Mouse (Mus musculus) left cerebral cortex, postnatal 4 days (tissue): ENCODE measurements at regions not wholly inside any gene's neighbourhood (a gene's known extent, or its start where the extent isn't known, plus 50 kb on each side); places are given as distances from the start of the nearest gene placed in this dataset.
"Not testable (repeated sequence)": the region's sequence is repeated elsewhere in the genome, so short reads cannot be mapped to it uniquely, and the experiment has no call there.

ENCODE experiments used
- DNase-seq: peaks from one replicate; pipeline ENCODE4 v3.0.0-alpha.2; 2022
- intact Hi-C: fragments of 180-260 bp; cut with DNase I; formaldehyde crosslinking; loops from one replicate; pipeline ENCODE4 v1.15.1; 2025

- DNase-seq, result no peak
- intact Hi-C loops, result no loop called here
Observed at GRCm38 (mm10) chr2:84042793-84043192, 52.4 kb downstream of the Gm13691 start.

GRCm38 (mm10) chr2:84048398-84049140 lies 58.2 kb downstream of the Gm13691 start:
- intact Hi-C loops, result no loop called here
- no peak for DNase-seq

DNA sequence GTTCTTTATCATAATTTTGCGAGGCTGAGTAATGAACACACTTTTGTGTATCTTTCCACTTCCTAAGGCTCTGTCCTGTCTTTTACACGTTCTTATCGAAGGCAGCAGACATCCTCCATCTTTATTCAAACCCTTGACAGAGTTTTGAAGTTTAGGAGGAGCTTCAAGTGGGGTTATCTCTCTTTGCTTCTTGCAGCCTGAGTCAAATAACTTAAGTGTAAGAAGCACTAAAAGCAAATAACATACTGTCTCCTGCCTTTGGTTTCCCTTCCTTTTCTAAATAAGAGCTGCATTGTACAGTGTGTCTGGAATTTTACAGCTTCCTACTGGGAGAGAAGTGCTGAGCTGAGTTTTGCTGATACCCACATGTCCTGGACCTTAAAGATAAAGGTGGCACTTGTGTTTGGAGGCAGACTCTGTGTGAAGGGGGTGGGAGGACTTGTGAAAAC lies 61.6 kb downstream of the Gm13691 start:
- intact Hi-C loops, result no loop called here
- DNase-seq, result no peak

GRCm38 (mm10) chr2:84059246-84059645 lies 68.9 kb downstream of the Gm13691 start:
- no peak for DNase-seq
- intact Hi-C loops, result no loop called here

DNA sequence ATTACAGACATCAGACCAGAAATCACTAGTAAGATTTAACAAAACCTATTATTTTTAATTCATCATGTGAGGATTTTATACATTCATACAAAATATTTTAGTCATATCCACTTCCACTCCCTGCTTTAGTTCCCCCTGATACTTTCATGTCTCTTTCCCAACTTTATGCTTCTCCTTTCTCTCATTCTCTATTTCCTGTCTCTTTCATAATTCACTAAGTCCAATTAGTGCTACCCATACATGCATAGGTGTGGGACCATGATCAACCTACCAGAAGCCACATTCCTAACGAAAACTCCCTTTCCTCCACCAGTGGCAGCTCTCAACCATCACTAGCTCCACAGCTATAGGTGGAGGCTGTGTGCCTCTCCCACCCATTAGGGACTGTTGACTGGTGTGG lies 70.9 kb downstream of the Gm13691 start:
- DNase-seq, result no peak
- intact Hi-C loops, result no loop called here

DNA sequence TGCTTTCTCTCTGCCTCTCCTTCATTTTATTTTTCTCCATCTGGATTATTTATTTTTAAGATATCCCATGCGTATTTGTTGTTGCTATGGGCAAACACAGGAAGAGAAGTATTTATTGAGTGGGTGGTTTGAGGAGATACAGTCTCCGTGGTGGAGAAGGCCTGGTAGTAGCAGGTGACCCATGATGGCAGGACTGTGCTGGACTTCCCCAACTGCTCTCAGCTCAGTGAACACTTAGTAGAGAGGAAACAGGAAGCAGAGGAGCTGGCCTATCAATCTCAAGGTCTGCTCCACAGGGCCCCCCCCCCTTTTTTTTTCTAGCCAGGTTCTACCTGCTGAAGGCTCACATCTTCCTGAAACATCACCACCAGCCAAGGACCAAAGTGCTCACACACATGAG lies 74.0 kb downstream of the Gm13691 start:
- intact Hi-C loops, result no loop called here
- no peak for DNase-seq

GRCm38 (mm10) chr2:84065061-84065460 lies 74.7 kb downstream of the Gm13691 start:
- intact Hi-C loops, result loop anchor here (5.0 kb wide), 1 partner anchor 362 kb away; the partner anchor contains the start of gene Calcrl
- no peak for DNase-seq

- DNase-seq, result no peak
- intact Hi-C loops, result loop anchor here (5.0 kb wide), 1 partner anchor 362 kb away; the partner anchor contains the start of gene Calcrl
Observed at GRCm38 (mm10) chr2:84065749-84066148, 75.4 kb downstream of the Gm13691 start.

DNA sequence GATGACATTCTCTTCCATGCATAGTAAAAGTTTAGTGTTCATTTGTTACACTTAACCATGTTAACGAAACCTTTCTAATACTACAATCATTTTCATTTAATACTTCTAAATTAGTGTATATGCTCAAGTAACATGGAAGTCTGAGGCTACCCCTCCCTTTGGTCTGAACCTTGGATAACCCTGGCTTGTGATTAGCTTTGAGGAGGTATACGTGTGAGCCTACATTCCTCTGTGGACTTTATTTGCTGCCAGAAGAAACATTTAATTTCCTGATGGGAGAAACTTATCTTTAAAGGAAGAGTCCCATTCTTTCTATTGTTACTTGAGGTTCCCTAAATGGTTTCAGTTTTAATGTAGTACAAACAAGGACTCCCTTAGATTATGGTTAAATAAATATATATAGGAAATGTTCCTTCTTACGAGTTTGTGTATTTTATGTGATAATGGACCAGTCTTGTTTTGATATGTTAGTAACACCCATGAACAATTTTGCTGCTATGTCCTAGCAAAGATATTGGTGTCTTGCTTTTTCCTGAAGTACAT lies 75.9 kb downstream of the Gm13691 start:
- intact Hi-C loops, result loop anchor here (5.0 kb wide), 1 partner anchor 361 kb away; the partner anchor contains the start of gene Calcrl
- no peak for DNase-seq

DNA sequence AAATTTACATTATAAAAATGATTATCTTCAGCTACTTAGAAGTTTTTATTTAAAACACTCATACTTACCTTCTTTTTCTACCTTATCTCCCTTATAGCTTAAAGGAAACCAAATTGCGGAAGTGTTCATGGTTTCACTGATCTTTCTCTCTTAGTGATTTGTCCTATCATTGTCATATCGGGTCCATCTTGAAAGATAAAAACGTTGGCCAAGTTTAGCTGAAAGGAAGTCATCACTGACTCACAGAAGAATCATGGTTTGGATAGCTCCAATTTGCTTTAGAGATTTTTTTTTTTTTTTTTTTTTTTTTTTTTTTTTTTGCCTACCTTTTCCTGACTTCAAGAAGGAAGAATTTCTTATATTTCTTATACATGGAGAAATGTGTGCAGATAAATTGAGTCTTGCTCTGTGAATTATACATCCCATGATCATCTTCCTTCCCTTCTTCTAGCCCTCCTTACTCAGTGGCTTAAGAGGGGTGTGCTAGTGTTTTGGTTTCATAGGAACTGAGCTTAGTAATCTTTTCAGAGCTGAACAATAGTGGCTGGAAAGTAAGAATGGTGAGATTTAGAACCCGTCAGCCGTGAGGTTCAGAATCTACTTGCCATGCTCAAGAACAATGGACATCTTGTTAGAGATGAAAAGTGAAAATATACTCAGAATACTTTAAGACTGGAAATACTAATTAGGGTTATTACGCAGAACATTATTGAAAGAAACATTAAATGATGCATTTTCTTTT lies 76.6 kb downstream of the Gm13691 start:
- no peak for DNase-seq
- intact Hi-C loops, result loop anchor here (5.0 kb wide), 1 partner anchor 360 kb away; the partner anchor contains the start of gene Calcrl

DNA sequence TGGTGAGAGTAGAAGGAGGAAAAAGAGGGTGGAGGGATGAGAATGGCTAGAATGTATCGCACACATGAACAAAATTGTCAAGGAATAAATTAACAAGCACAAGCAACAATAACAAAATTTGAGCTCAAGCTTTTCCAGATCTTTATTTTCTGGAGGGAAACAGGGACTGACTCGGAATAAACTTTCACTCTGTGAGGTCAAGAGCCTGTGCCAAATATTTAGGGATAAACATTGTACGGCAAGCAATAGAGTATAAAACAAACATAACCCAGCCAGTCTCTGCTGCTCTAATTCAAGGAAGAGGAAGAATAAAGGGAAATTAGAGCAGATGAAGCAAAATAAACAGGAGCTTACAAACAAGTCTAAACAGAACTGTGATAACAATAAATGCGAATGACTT lies 78.3 kb downstream of the Gm13691 start:
- intact Hi-C loops, result loop anchor here (5.0 kb wide), 1 partner anchor 359 kb away; the partner anchor contains the start of gene Calcrl
- no peak for DNase-seq

GRCm38 (mm10) chr2:84069411-84069810 lies 79.1 kb downstream of the Gm13691 start:
- DNase-seq, result not testable (repeated sequence)
- intact Hi-C loops, result loop anchor here (5.0 kb wide), 1 partner anchor 358 kb away; the partner anchor contains the start of gene Calcrl

DNA sequence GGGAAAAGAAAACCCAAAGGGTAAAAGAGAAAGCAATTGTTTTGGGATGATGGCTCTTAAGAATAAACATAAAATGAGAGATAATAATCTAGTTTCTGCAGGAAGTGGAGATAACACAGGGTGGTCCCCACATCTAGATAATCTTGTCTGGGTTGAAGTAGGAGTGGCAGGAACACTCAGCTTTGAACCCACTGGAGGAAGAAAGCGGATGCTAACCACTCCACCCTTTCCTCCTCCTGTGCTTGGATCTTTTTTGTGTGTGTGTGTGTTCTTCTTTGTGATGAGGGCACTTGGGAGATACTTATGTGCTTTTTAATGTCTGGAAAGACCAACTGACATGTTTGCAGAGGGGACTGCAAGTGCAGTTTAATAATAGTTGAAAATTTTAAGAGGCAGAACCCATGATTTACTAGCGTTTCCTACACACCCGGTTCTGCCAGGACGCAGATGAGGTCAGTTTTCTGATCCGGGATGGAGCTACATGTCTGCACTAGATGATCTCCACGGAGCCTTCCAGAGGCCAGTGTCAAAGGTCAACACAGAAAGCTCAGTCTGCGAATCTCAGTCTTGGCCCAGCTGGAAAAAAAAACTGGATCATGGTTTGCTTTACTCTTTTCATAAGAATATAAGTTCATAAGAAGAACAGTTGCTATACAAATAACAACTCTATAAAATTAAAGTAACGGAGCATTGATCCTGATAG lies 82.7 kb downstream of the Gm13691 start:
- intact Hi-C loops, result no loop called here
- DNase-seq, result no peak

DNA sequence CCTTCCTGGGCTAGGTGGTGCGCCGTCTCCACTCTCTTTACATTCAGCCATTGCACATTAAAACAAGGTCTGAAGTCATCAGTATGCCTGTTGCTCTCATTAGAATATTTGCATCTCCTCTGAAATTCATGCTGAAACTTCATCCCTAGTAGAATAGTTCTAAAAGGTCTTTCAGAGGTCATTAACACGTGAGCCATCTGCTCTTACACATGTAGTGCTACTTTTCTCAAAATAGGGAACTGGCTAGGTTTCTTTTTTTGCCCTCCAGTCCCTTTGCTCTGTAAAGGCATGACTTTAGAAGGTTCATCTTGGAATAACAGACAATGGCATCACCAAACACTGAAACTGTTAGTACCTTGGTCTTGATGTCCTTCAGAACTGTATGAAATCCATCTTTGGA lies 85.6 kb downstream of the Gm13691 start:
- DNase-seq, result no peak
- intact Hi-C loops, result no loop called here

DNA sequence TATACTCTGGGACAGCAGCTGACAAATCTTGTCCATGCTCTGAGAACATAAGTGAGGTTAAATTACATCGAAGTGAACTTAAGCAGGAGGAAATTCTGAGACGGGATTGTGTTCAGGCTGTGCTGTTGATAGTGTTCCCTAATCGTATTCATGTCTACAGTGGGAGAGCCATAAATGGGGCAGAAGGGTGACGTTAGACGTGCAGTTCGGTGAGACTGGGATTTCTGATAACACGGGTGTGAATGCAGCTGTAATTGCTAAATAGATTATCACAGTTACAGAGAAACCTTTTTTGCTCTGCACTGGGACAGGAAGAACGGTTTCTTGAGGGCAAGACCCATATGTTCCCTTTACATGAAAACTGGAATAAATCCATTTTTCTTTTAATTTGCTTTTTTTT lies 88.9 kb downstream of the Gm13691 start:
- intact Hi-C loops, result no loop called here
- no peak for DNase-seq

GRCm38 (mm10) chr2:84080228-84080627 lies 89.9 kb downstream of the Gm13691 start:
- DNase-seq, result no peak

DNA sequence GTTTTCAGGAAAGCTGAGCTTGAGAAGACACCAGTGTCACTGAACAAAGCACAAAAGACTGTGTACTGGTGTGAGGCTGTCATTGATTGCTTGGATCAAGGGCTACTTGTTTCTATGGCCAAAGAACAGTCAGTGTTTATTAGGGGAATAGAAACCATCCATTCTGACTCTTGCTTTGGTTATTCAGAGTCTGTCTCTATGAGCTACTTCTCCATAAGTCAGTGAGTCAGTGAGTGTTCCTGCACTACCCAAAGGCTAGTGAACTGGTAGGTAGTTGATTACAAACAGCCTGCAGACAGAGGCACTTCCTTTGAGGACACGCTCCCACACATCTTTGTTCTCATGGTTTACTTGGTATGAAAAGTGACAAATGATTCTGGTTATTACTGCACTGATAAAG lies 104.4 kb downstream of the Gm13691 start:
- no peak for DNase-seq
- intact Hi-C loops, result no loop called here

More at GRCm38 (mm10) chr2:84080228-84080627, 89.9 kb downstream of the Gm13691 start:
- intact Hi-C loops, result no loop called here

- DNase-seq, result no peak
- intact Hi-C loops, result no loop called here
Observed at GRCm38 (mm10) chr2:84098746-84099145, 108.4 kb downstream of the Gm13691 start.

DNA sequence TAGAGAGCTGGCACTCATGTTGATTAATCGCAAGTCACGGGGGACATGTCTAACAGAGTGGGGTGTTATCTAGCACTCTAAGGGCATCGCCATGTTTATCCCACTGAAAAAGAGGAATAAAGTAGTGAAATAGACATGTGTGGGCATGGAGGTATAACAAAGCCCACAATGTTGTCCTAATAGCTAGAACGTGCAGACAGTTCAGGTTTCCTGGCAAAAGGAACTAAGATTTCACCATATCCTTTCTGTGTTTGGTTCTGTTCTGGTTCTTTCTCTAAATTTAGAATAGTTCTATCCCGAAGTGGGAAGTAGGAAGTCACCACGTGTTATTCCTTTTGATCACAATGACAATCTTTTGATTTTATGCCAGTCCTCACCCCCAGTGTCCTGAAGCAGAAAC lies 123.2 kb downstream of the Gm13691 start:
- no peak for DNase-seq
- intact Hi-C loops, result no loop called here

GRCm38 (mm10) chr2:84119839-84120238 lies 129.5 kb downstream of the Gm13691 start:
- no peak for DNase-seq
- intact Hi-C loops, result no loop called here

- peak; percentile 53 for DNase-seq
- intact Hi-C loops, result no loop called here
Observed at GRCm38 (mm10) chr2:84127586-84127985, 137.2 kb downstream of the Gm13691 start.
